Mouse (Mus musculus) E14TG2a.4 (cell line): ENCODE measurements around the gene Pcyt1a.

Experiments
- CTCF ChIP-seq: conservative IDR thresholded peaks from 2 replicates; pipeline ENCODE4 v1.5.1; 2014; ENCODE audit warnings: low read length
- NANOG ChIP-seq: IDR thresholded peaks from 2 replicates; pipeline ENCODE4 v1.6.1; 2014; ENCODE audit warnings: borderline replicate concordance, low read length, mixed read lengths

DNA sequence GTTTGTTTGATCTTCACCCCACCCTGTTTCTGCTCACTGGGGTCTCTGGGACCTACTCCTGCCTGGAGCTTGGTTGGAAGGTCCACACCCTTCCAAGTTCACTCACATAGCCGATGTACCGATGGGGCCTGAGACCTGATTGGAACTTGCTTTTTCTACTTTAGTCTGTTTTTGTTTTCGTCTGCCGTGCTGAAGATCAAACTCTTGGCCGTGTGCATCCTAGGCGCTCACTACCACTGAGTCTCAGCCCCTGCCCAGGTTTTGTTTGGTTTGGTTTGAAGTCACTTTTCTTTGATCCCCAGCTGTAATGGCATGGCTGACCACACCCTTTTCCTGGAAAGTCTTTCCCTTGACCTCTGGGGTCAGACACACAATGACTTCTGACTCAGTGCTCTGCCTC, 82.7 kb downstream of the Pcyt1a start:
- TF ChIP-seq CTCF = no peak
- TF ChIP-seq NANOG = no peak
